Mouse (Mus musculus) layer of hippocampus, adult 8-10 months (tissue): Measurements from ENCODE around the gene Zmiz2. TPM values are rescaled to one million over a fixed set of nuclear protein-coding genes. Genes with fewer than 3 reads are reported as not detected.
"Not testable (repeated sequence)": the region's sequence is repeated elsewhere in the genome, so short reads cannot be mapped to it uniquely, and the experiment has no call there.

Source experiments
- DNase-seq, 2 experiments: peaks; one replicate each; pipeline ENCODE4 v3.0.0; 2022; ENCODE audit warnings: low spot score in 2 of 2
- total RNA-seq, 4 experiments: library from RNA; stranded (reverse); gene quantifications; 2 replicates each; pipeline ENCODE4 v1.2.4; 2022

Gene Zmiz2
- total RNA-seq, 4 experiments from 2014 or later = 157 to 169 (median 159) TPM

GRCm38 (mm10) chr11:6395565-6395964, 6.7 kb downstream of the Zmiz2 start:
- no peak for DNase-seq

- peak in 1 of 2 experiments; percentile 4 for DNase-seq
These were observed 9.3 kb downstream of the Zmiz2 start for GRCm38 (mm10) chr11:6398141-6398540.

DNA sequence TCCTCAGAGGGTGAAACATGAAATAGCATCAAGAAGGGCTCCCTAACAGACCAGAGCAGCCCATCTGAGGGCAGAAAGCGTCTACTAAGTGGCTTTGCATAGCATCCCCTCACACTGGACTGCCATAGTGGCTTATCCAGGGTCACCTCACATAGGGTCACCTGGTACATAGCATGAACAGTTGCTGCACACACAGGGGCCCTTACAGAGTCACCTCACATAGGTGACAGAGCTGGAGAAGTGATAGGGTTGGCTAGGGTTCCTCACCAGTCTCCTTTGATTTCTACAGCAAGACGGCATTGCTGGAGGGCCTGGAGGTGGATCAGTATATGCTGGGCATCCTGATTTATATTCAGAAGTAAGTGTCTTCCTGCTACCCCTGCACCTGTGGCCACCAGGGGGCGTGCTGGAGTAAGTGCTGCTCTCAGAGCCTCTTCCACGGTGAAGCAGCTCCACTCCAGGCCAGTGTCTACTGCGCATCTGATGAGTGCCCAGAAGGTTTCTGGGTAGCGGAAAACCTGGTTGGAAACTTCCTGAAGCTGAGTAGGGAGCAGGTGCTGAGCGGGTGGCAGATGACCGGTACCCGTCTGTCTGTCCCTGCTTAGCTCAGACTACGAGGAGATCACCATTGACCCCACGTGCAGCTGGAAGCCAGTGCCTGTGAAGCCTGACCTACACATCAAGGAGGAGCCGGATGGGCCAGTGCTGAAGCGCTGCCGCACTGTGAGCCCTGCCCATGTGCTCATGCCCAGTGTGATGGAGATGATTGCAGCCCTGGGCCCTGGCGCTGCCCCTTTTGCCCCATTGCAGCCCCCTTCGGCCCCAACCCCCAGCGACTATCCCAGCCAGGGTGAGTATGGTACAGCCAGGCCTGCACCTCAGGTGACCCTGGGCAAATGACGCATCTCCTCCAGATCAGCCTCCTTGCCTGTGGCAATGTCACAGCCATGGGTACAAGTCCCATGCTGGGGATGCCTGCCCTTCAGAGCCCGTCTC, 13.9 kb downstream of the Zmiz2 start:
- peak; percentile 42 to 66 for DNase-seq

- DNase-seq = no peak
These were observed 15.0 kb downstream of the Zmiz2 start for GRCm38 (mm10) chr11:6403830-6404405.

GRCm38 (mm10) chr11:6404699-6405566, 16.1 kb downstream of the Zmiz2 start:
- no peak for DNase-seq

- DNase-seq = no peak
These were observed 16.8 kb downstream of the Zmiz2 start for GRCm38 (mm10) chr11:6405591-6406081.

GRCm38 (mm10) chr11:6406251-6407161, 17.6 kb downstream of the Zmiz2 start:
- DNase-seq = no peak

DNA sequence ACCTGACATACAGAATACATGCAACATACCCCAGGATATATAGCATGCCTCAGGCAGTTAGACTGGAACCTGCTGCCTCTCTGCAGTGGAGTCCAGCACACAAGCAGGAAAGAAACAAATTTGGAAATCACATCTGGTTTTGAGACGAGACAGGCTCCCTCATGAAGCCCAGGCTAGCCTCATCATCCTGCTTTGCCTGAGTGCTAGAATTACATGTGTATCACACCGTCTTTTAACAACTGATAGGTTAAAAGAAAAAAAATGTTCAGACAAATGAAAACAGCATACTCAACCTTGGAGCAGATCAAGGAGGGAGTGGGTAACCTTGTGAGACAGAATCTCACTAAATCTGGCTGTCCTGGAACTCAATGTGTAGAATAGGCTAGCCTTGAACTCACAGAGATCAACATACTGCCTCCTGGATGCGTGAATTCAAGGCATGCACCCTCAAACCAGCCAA, 18.3 kb downstream of the Zmiz2 start:
- no peak for DNase-seq

GRCm38 (mm10) chr11:6410050-6410602, 21.3 kb downstream of the Zmiz2 start:
- no peak for DNase-seq

GRCm38 (mm10) chr11:6410755-6411154, 21.9 kb downstream of the Zmiz2 start:
- DNase-seq = not testable (repeated sequence)

DNA sequence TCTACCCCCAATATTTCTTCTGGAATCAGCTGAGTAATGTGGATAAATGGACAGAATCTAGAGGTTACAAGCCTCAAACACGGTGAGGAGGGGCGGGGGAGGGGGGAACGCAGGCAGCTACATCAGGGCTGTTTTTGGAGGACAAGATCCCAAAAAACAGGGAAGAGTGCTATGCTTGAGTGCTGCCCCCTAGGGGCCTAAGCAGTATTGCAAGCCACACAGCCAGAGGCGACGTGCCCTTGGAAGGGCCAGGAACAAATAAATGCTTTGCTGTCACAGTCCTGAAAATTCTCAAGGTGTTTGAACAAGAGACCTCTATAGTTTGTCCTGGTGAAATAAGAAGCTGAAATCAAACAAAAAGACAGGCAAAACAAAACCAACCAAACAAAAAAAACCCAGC, 22.8 kb downstream of the Zmiz2 start:
- peak in 1 of 2 experiments; percentile 83 for DNase-seq

- no peak for DNase-seq
These were observed 24.4 kb downstream of the Zmiz2 start for GRCm38 (mm10) chr11:6413264-6413663.

DNA sequence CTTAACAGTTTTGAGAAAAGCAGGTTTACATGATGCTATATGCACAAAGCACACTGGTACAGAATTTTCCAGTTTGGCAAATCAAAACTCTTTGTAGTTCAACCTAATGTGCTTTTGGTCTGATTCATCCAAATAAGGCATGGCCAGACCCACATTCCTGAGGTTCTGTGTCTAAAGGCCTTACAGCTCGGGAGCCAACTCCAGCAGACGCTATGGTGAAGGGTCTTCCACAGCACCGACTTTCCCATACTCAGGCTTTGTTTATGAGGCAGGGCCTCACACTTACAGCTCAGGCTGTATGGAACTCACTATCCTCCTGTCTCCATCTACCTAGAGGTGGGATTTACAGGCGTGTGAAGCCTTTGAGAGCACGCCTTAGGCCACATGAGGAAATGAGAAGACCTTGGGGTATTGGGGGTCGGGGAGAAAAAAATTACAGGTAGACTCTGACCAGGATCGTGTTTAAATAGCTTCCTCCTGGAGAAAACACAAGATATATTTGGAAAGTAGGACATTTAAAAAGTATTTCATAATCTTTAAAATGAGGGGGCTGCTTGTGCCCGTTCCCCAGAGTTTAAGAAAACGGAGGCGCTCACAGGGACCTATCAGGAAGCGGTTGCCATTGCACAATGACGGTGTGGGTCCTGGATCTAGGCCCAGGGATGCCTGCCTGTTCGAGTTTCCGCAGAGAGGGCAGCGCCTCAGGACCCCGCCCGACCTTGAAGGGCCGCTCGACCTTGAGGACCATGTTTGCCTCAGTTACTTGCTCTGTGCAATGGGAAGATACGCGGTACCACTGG, 26.1 kb downstream of the Zmiz2 start, which contains the start of gene Ppia:
TSS of gene Ppia (plus strand) at position 693 of the 800 bp plus-strand sequence.
- no peak for DNase-seq

GRCm38 (mm10) chr11:6415551-6416404, 26.9 kb downstream of the Zmiz2 start:
- DNase-seq = peak; percentile 96 to 99

GRCm38 (mm10) chr11:6416405-6417034, 27.6 kb downstream of the Zmiz2 start:
- peak; percentile 81 for DNase-seq

GRCm38 (mm10) chr11:6417069-6417468, 28.2 kb downstream of the Zmiz2 start:
- no peak for DNase-seq

DNA sequence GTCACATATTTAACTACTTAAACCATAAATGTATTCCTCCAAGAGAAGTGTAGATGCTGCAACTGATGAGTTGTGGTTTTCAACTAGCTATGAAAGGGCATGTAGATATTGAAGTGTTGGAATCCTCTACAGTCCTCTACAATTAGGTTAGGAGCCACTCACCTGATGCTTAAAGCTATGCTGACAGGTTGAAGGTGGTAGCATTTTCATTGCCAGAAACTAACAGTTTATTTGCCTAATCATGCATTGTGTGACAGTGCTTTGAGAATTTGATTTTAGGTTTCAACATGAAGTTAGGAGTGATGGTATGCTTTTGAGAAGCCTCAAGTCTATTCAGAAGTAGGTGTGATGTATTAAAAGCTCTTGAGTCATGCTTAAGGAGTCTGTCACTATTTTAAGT, 28.6 kb downstream of the Zmiz2 start:
- no peak for DNase-seq
